Mouse (Mus musculus) duodenum, adult 2 months (tissue): Measurements from ENCODE around the gene Dnaja3. TPM values are rescaled to one million over a fixed set of nuclear protein-coding genes. Genes with fewer than 3 reads are reported as not detected.

Experiments
- polyA plus RNA-seq: library from polyadenylated mRNA; depleted of rRNA; stranded (reverse); fragments of >200 nt; gene quantifications from 2 replicates; pipeline ENCODE4 v1.2.3, GENCODE M21; 2012; ENCODE audit warnings: low replicate concordance; rRNA removed

Gene Dnaja3
- polyA plus RNA-seq = 11.5 and 14.3 TPM in 2 replicates

DNA sequence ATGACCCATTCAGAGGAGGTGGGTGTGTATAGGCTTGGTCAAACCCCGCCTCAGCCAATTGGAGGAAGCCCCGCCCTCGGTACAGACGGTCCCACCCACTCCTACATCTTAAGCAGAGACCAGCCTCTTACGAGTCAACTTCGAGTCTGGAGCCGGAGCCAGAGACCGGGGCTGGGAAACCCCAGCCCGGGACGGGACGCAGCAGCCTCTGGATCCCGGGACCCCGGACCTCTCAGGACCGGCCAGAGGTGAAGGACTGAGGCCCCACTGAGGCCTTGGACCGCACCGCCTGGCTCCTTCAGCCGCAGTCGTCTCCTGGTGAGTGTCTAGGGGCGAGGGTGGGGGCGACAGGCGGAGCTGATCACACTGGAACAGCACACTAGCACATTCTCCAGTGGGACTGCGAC lies at the start of gene Dnaja3, which contains the start of gene Vasn:
Gene Dnaja3, plus strand, starts transcription at position 159 of the 407 bp plus-strand sequence.
Gene Vasn, plus strand, starts transcription at position 111 of the 407 bp plus-strand sequence.

DNA sequence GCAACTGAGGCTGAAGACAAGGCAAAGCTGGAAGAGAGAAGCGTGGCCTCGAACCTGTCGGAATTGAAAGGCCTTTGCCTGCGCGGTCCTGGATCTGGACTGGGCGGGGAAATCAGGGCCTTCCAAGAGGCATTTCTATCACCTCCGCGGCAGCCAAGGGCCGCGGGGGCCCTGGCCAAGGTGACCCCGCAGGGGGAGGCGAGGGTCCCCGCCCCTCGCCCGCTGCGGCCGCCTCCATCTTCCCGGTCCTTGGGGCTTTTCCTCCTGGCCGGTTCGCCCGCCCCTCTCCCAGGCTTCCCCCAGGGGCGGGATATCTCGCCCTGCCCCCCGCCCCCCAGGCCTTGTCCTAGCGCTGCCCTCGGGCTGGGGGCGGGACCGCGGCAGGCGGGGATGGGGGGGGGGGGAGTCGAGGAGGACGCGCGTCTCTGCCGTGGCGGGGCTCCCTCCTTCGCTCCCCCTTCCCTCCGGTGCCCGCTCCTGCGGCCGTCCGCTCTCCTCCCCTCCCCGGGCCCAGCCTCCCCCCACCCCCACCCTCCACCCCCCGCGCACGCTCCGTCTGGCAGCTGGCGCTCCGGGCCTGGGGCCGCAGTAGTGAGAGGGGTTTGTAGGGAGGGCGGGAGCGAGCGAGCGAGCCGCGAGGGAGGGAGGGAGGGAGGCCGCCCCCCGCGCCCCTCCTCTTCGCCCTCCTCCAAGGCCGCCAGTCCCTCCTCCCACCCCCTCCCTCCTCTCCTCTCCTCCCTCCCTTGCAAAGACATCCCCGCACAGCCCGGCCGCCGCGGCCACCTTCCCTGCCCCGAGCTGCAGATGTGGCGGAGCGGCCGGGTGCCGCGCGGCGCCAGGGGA lies 45.6 kb upstream of the Dnaja3 start, which contains the start of gene Glis2:
Gene Glis2, plus strand, starts transcription at position 743 of the 843 bp plus-strand sequence.

DNA sequence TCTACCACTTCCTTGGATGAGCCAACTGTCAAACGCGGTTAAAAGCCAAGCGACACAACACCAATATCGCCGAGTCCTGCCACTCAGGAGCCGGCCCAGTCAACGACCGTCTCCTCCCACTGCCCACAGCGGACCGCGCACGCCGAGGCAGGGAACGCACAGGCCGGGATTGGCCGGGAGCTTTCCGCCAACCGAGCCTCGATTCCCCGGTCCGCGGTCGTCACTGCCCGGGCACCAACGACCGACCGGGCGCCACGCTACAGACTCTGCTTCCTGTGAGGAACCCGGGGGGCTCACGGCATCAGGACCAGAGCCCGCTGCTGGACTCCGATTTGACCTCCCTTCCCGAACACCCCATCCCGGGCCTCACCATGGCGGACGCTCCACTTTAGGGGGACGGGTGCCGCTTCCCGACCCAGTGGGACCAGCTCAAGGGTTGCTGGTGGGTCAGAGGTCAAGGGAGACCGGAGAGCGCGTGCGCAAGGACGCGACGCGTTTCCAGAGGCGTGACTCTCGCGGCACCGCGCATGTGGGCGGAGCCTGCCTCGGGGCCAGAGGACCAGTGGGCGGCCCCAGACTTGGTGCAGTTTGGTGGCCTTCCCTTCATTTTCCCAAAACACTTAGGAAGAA lies 15.2 kb upstream of the Dnaja3 start, which contains the start of gene Pam16:
Gene Pam16, minus strand, starts transcription at position 508 of the 630 bp plus-strand sequence.

DNA sequence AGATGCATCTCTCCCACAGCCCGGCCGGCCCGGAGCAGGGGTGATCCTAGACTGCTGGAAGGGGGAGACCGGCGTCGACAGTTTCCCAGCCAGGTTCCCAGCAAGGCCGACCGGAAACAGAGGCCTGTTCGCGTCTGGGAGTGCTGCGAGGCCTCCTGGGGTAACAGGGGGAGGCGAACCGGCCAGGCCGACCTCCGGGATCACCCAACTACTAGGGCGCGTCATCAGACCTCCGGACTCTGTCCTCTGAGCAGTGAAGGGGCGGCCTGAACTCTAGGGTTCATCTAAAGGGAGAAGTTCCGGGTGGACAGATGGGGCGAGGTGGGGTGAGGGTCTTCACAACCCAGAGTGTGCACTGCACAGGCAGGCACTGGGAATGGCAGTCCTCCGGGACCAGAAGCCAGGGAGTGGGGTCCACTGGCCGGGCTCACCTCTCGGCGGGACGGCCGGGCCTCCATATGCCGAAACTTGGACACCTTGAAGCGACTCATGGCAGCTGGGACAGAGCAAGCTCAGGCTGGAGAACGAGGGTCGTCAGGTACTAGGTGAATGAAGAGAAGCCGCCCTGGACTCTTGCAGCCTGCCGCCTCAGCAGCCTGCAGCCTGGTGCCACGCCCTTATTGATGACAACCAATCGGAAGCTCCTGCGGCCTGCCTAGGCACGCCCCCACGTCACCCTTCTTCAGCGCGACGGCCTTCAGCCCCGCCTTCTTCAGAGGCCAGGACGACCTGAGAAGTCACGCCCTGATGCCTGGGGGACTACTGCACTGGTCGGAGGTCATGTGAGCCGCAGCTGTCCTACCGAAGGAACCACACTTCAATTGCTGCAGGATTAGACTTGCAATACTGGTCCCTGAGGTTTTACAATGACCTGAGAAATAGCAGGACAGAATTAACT lies 39.6 kb downstream of the Dnaja3 start, which contains the start of gene Coro7:
Gene Coro7, minus strand, starts transcription at position 657 of the 898 bp plus-strand sequence.

DNA sequence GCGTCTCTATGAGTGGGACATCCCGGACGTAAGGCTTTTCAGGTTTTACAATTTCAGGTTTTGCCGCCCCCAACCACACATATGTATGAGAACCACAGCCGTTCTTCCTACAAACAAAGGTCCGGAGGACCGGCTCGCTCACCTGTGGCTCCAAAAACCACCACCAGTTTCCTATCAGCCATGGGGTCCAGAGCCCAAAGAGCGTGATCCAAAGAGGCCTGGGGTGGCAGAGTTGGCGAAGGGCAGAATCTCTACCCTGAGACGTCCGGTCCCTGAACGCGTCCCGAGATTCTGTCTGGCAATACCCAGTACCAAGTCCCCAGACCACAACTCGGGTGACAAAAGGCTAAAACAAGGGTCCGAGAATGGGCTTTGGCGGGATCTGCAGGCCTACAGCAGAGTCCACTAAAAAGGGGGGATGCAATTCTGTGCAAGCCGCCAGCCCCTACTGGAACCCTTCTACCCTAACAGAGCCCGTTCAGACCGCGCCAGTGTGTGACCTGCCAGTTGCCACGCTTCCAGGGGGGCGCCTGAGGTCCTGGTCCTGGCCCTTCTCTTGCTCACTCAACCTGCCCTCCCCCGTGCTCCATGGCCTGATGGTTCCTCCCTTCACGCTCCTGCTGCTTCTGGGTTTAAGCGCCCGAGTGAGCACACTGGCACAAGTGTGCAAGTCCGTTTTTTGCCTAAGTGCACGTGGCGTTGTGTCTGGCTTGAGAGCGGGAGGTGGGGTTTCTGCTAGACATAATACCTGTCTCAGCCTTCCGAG lies 79.1 kb downstream of the Dnaja3 start, which contains the start of gene Nmral1:
Gene Nmral1, minus strand, starts transcription at position 604 of the 766 bp plus-strand sequence.

DNA sequence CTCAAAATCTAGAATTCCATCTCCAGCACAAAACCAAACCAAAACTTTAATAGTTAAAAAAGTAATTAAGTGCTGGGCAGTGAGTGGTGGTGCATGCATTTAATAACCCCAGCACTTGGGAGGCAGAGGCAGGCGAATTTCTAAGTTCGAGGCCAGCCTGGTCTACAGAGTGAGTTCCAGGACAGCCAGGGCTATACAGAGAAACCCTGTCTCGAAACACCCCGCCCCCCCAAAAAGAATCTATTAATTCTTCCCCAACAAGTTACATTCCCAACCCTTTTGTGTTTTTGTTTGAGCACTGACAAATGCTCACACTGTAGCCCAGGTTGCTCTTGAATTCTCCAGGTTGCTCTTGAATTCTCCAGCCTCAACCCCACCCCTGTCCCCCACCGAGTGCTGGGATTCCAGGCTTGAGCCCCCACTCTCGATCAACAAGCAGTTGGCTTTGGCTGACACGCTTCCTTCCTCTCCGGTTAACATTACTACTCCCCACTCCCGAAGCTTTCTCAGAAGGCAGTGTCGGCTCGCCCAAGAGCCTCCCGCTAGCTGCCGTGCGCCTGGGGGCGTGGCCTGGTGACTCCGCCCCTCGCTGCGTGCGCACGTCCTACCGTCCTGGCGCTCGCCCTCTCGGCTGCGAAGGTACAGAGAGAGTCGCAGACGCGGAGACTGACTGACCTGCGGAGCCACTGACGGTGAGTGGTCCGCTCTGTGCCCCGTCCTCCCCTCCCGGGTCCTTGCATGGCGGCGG lies 86.2 kb downstream of the Dnaja3 start, which contains the start of gene Hmox2:
Gene Hmox2, plus strand, starts transcription at position 582 of the 748 bp plus-strand sequence.

Other genes with a start within 250 kb of the Dnaja3 start
- 5.6 and 7.1 TPM in 2 replicates for gene Adcy9, start 219.5 kb upstream of the Dnaja3 start, polyA plus RNA-seq
- 0.32 and 0.83 TPM in 2 replicates for gene Srl, start 98.2 kb upstream of the Dnaja3 start, polyA plus RNA-seq
- 6.4 and 7.5 TPM in 2 replicates for gene Tfap4, start 80.1 kb upstream of the Dnaja3 start, polyA plus RNA-seq
- 6.6 and 8.2 TPM in 2 replicates for gene Glis2, start 45.3 kb upstream of the Dnaja3 start, polyA plus RNA-seq
- 8.4 and 11.4 TPM in 2 replicates for gene Pam16, start 15.0 kb upstream of the Dnaja3 start, polyA plus RNA-seq
- 6.7 and 11.5 TPM in 2 replicates for gene Vasn, start within 50 bp of the Dnaja3 start, polyA plus RNA-seq
- gene Coro7, start 39.8 kb downstream of the Dnaja3 start, polyA plus RNA-seq = 77.5 and 83.3 TPM in 2 replicates
- 2.5 and 5.1 TPM in 2 replicates for gene Nmral1, start 79.4 kb downstream of the Dnaja3 start, polyA plus RNA-seq
- 19.9 and 20.9 TPM in 2 replicates for gene Hmox2, start 86.4 kb downstream of the Dnaja3 start, polyA plus RNA-seq
- 138 and 207 TPM in 2 replicates for gene Cdip1, start 150.3 kb downstream of the Dnaja3 start, polyA plus RNA-seq
- not detected in 2 replicates for gene 4930562C15Rik, start 195.4 kb downstream of the Dnaja3 start, polyA plus RNA-seq
- gene Ubald1, start 240.3 kb downstream of the Dnaja3 start, polyA plus RNA-seq = 34.9 and 38.2 TPM in 2 replicates
- gene Mgrn1, start 246.3 kb downstream of the Dnaja3 start, polyA plus RNA-seq = 128 and 172 TPM in 2 replicates